Mouse (Mus musculus) lung, postnatal 0 days (tissue): ENCODE data around the gene Jak3.

ENCODE experiments used
- CTCF ChIP-seq: IDR thresholded peaks from 2 replicates; pipeline ENCODE4 v1.5.1; 2016; ENCODE audit warnings: antibody characterized with exemption, mild to moderate bottlenecking
- EP300 ChIP-seq: IDR thresholded peaks from 2 replicates; pipeline ENCODE4 v1.6.1; 2016; ENCODE audit warnings: antibody characterized with exemption, mild to moderate bottlenecking, control low read depth

GRCm38 (mm10) chr8:71719928-71720457 is 43.9 kb downstream of the Jak3 start:
- TF ChIP-seq CTCF (no peak), EP300 (no peak)
